Mouse (Mus musculus) megakaryocyte, adult 5-6 weeks (primary cell): ENCODE results near the gene Emc3. TPM values are rescaled to one million over a fixed set of nuclear protein-coding genes. Genes with fewer than 3 reads are reported as not detected.

Experiments
- ATAC-seq: 2 replicates; pipeline ENCODE4 v1.8.0; 2016; ENCODE audit warnings: mild to moderate bottlenecking, inconsistent platforms; ENCODE audit not compliant: poor library complexity, severe bottlenecking
- total RNA-seq, 2 experiments: library from RNA; stranded (forward) in 1 of 2; stranded (reverse) in 1 of 2; fragments of 153-499, 151-499 nt in 1 of 2; fragments of 221-1000, 200-1000 nt in 1 of 2; gene quantifications; 2 replicates each; pipeline versions ENCODE4 v1.2.3 to v1.2.4; 2015 to 2017

Gene Emc3
- total RNA-seq, 2 experiments from 2014 or later: 38.4 to 60.0 TPM

- ATAC-seq: no peak
Observed at GRCm38 (mm10) chr6:113499346-113499745, 32.1 kb downstream of the Emc3 start.

GRCm38 (mm10) chr6:113495071-113495675, 36.3 kb downstream of the Emc3 start:
- ATAC-seq: no peak

GRCm38 (mm10) chr6:113494258-113494788, 37.1 kb downstream of the Emc3 start:
- peak; percentile 89 for ATAC-seq

GRCm38 (mm10) chr6:113492101-113492864, 39.2 kb downstream of the Emc3 start:
- no peak for ATAC-seq

GRCm38 (mm10) chr6:113489410-113489809, 42.0 kb downstream of the Emc3 start:
- ATAC-seq: no peak

- ATAC-seq: no peak
Observed at GRCm38 (mm10) chr6:113487125-113487576, 44.3 kb downstream of the Emc3 start.

GRCm38 (mm10) chr6:113483729-113484128, 47.7 kb downstream of the Emc3 start:
- ATAC-seq: peak; percentile 10; the same call in 1 of the 2 replicates

GRCm38 (mm10) chr6:113483100-113483615, 48.3 kb downstream of the Emc3 start, which contains the start of gene Creld1:
Creld1 (plus strand) TSS chr6:113483297.
- ATAC-seq: peak; percentile 96

GRCm38 (mm10) chr6:113482477-113483099, 48.9 kb downstream of the Emc3 start:
- ATAC-seq: peak; percentile 58

- ATAC-seq: no peak
Observed at GRCm38 (mm10) chr6:113480555-113481373, 50.7 kb downstream of the Emc3 start.

- no peak for ATAC-seq
Observed at GRCm38 (mm10) chr6:113478906-113479305, 52.5 kb downstream of the Emc3 start.

- no peak for ATAC-seq
Observed at GRCm38 (mm10) chr6:113477353-113477752, 54.1 kb downstream of the Emc3 start.

GRCm38 (mm10) chr6:113473715-113474114, 57.7 kb downstream of the Emc3 start:
- ATAC-seq: no peak

GRCm38 (mm10) chr6:113473246-113473645, 58.2 kb downstream of the Emc3 start:
- ATAC-seq: no peak

GRCm38 (mm10) chr6:113472061-113472460, 59.4 kb downstream of the Emc3 start:
- no peak for ATAC-seq

GRCm38 (mm10) chr6:113471297-113471936, 60.0 kb downstream of the Emc3 start, which contains the start of gene Il17rc:
Il17rc (plus strand) TSS chr6:113471427.
- no peak for ATAC-seq

GRCm38 (mm10) chr6:113469432-113469831, 62.0 kb downstream of the Emc3 start:
- peak; percentile 80 for ATAC-seq

GRCm38 (mm10) chr6:113469021-113469420, 62.4 kb downstream of the Emc3 start:
- ATAC-seq: peak; percentile 87

GRCm38 (mm10) chr6:113468512-113468911, 62.9 kb downstream of the Emc3 start:
- peak; percentile 63 for ATAC-seq

- ATAC-seq: no peak
Observed at GRCm38 (mm10) chr6:113465602-113466001, 65.8 kb downstream of the Emc3 start.
